Mouse (Mus musculus) left cerebral cortex, adult 6 months (tissue): Measurements from ENCODE around the gene Gtf3a. TPM values are rescaled to one million over a fixed set of nuclear protein-coding genes. Genes with fewer than 3 reads are reported as not detected.

Experiments
- long read RNA-seq, 2 experiments: library from polyadenylated mRNA; unstranded; transcript quantifications; one replicate each; pipeline ENCODE4 v2.0.0; 2019 to 2020
- polyA plus RNA-seq: library from polyadenylated mRNA; unstranded; fragments of <200 nt; fragmentation: Nextera tagmentation; gene quantifications from 2 replicates; pipeline ENCODE4 v1.2.3, GENCODE M21; 2021

Gtf3a gene
- polyA plus RNA-seq, result 54.1 and 67.1 TPM in 2 replicates
- long read RNA-seq, experiment 1, transcript Gtf3a-201 (8 exons, 1,426 nt), result minor isoform, 11 of 182 reads
- long read RNA-seq, experiment 1, transcript Gtf3a-204 (9 exons, 1,298 nt), result major isoform, 152 of 182 reads
- long read RNA-seq, experiment 1, partial matches to known transcripts, result 6 of 182 reads
- long read RNA-seq, experiment 1, other reads (novel, unspliced or antisense), result 13 of 182 reads
- long read RNA-seq, experiment 2, transcript Gtf3a-204 (9 exons, 1,298 nt), result major isoform, 65 of 76 reads
- long read RNA-seq, experiment 2, partial matches to known transcripts, result 2 of 76 reads
- long read RNA-seq, experiment 2, other reads (novel, unspliced or antisense), result 7 of 76 reads

DNA sequence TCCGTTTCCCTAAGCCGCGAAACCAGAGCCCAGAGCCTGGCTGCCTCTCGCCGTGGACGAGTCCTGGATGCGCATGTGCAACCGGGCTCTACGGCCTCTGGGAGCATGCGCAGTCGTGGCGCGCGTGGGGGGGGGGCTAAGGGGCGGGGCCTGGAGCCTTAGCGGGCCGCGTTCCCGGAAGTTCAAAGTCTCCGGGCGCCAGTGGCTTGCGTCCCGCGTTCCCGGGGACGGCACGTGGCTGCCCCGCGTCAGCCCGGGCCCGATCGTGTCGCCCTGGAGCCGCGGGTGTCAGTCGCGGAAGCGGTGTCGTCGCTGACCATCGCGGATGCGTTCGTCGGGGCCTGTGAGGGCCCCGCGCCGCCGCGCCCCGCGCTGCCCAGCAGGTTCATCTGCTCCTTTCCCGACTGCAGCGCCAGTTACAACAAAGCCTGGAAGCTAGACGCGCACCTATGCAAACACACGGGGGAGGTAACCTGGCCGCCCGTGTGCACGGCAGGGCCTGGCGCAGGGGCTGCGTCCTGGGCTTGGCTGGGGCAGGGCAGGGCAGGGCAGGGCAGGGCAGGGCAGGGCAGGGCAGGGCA lies at the start of gene Gtf3a:
Gtf3a (plus strand) TSS at position 150 of the 581 bp plus-strand sequence.

DNA sequence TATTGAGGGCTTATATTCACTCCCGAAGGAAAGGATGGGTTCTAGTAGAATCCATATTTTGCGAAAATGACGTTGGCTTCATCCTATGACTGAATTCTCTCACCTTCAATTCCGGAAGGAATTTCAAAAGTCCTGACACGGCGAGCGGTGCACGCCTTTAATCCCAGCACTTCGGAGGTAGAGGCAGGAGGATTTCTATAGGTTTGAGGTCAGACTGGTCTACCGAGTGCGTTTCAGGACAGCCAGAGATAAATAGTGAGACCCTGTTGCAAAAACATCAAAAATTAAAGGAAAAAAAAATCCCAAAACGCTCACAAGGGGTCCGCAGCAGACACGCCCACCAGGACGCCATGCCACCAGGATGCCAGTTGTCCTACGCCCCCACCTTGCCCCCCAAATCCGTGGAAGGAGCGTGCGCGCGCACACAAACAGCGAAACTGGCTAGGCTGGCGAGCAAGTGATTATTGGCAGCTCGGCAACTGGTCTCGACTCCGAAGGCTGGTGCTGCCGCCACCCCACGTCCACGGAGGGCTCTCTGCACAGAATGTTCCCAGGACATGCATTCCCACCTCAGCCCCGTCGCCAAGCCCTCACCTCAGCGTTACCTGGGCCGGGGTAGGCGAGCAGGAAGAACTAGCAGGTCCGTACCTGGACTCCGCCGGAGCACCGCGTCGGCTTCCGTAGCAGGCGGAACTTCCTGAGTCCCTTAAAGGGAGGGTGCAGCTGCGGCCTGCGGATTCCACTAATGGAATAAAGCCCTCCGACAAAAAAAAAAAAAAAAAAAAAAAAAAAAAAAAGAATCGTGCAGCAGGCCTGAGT lies 14.9 kb downstream of the Gtf3a start, which contains the start of gene Mtif3:
Mtif3 (minus strand) TSS at position 683 of the 819 bp plus-strand sequence.

Other genes with a start within 250 kb of the Gtf3a start
- gene Usp12, start 153.7 kb upstream of the Gtf3a start, polyA plus RNA-seq, result 3.5 and 9.1 TPM in 2 replicates
- gene Rpl21, start 115.8 kb upstream of the Gtf3a start, polyA plus RNA-seq, result 1,254 and 1,302 TPM in 2 replicates
- 8.2 and 9.7 TPM in 2 replicates for gene Rasl11a, start 103.6 kb upstream of the Gtf3a start, polyA plus RNA-seq
- 30.1 and 39.2 TPM in 2 replicates for gene Mtif3, start 15.1 kb downstream of the Gtf3a start, polyA plus RNA-seq
- gene Lnx2, start 127.9 kb downstream of the Gtf3a start, polyA plus RNA-seq, result 1.2 and 1.6 TPM in 2 replicates
- gene Polr1d, start 128.4 kb downstream of the Gtf3a start, polyA plus RNA-seq, result 163 and 171 TPM in 2 replicates
- 0.22 and 0.45 TPM in 2 replicates for gene Gsx1, start 240.0 kb downstream of the Gtf3a start, polyA plus RNA-seq